Mouse (Mus musculus): Measurements from ENCODE around the gene Vsig2. TPM values are rescaled to one million over a fixed set of nuclear protein-coding genes. Genes with fewer than 3 reads are reported as not detected.

The Vsig2 gene
- 4.8 and 5.8 TPM in 2 replicates for total RNA-seq (2021)
- long read RNA-seq = 0 reads

GRCm38 (mm10) chr9:37539170-37540025 lies at the start of gene Vsig2:
Vsig2 (plus strand) TSS chr9:37539255.
- DNase-seq = no peak

- peak; percentile 41 for DNase-seq
These were observed 49.5 kb upstream of the Vsig2 start for GRCm38 (mm10) chr9:37489446-37490120.

DNA sequence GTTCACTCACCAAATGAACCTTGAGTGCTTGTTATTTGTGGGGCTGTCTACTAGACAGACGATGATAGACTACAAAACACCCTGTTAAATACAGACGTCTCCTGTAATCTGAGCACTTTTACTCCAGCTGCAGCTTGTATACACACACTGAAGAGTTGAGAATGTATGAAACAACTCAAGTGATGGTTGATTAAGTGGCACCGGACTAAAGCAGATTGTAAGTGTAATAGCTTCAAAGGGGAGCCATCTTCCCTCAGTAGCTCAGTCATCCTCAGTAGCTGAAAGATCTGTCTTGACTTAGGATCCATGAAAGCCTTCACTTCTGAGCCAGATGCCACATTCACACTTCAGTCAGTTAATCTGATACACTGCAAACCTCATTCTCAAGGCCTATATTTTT lies 43.3 kb upstream of the Vsig2 start:
- DNase-seq = no peak

DNA sequence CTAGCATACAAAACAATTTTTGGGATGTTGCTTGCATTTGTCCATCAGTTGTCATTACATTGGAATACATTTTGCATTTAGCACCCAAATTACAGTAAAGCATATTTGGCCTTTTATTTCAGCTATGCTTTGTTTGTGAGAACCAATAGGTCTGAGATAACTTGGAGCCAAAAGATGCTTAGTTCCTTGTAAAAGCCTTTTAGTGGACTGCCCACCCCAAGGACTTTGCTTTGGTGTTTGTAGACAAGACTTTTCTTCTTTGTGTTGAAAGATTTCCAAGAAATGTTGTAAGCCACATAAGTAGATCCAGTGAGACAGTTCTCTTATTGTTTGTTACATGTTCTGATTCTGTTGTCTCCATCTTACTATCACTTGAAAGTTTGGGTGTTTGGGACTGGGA lies 42.7 kb upstream of the Vsig2 start:
- no peak for DNase-seq

GRCm38 (mm10) chr9:37500201-37500600 lies 38.9 kb upstream of the Vsig2 start:
- DNase-seq = no peak

DNA sequence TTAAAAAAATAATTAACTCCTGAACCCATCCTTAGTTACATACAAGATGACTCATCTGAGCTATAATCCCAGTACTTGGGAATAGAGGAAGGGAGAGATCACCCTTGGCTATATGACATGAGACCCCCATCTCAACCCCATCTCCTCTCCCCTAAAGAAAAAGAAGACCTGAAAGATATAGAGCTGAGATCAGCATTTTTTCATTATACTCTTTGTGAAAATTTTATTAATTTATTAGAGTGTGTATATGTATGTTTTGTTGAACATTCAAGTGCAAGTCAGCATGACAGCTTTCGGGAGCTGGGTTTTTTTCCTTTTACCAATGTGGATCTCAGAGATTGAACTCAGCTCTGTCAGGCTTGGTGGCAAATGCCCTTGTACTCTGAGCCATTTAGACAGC lies 37.9 kb upstream of the Vsig2 start:
- DNase-seq = no peak

DNA sequence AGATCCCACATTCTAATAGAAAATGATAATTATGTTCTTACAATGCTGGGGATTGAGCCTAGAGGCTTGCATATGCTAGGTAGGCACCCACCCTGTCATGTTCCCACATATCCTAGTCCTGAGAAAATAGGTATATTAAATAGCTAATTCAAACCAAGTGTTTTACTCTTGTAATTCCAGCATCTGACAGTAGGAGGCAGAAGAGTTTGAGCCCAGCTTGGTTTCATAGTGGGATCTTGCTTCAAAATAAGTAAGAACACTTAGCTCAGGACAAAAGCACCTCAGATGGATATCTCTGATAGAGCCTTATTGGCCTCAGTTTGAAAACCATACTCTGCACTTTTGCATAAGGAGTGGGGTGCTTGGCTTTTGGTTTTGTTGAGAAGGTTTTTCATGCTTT lies 34.7 kb upstream of the Vsig2 start:
- no peak for DNase-seq

DNA sequence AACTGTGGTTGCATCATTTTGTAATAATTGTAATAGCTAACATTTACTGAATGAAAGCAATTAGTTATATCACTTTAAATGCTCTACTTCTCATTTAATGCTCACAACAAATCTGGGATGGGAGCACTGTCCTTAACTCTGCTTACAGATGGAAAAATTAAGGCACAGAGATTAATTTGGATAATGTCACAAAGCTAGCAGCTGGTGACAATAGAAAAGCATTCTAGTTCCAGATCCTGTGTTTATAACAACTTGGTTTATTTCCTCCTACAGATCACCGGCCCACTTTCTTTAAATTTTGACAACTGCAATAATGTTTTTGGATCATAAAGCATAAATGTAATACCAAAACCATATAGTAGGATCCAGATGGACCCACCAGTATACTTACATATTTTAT lies 33.0 kb upstream of the Vsig2 start:
- no peak for DNase-seq

GRCm38 (mm10) chr9:37512097-37512496 lies 27.0 kb upstream of the Vsig2 start:
- no peak for DNase-seq

DNA sequence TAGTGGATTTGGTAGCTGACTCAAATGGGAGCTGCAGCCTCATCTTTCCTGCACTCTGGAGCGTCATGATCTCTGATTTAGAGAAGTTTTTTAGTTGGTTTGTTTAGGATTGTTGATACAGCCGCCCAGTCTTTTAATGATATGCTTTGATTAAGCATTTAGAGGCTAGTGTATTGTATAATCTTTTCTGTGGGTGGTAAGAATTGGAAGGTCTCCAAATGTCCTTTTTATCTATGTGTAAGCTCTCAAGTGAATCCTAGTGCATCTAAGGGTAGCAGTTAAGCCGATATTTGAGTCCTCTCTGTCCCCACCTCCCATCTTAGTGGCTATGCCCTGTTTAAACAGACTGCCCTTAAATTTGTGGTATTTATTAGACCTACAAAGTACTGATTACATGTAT lies 24.6 kb upstream of the Vsig2 start:
- DNase-seq = no peak

DNA sequence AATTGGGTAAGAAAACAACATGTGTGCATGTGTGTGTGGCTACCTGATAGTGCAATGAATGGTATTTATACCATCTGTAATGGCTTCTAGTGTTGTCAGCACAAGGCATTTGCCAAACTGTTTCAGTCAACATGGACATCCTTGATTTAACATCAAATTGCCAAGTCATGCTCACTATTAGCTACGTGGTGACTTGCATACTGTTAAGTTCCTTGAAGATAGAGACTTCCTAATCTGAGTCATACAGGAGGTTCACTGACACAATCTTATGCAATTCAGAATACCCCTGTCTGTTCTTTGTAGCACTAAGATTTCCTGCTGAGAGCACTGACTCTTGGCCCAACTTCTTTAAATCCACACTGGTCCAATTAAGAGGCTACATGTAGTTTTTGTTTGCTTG lies 21.6 kb upstream of the Vsig2 start:
- no peak for DNase-seq

- DNase-seq = no peak
These were observed 20.1 kb upstream of the Vsig2 start for GRCm38 (mm10) chr9:37518991-37519390.

DNA sequence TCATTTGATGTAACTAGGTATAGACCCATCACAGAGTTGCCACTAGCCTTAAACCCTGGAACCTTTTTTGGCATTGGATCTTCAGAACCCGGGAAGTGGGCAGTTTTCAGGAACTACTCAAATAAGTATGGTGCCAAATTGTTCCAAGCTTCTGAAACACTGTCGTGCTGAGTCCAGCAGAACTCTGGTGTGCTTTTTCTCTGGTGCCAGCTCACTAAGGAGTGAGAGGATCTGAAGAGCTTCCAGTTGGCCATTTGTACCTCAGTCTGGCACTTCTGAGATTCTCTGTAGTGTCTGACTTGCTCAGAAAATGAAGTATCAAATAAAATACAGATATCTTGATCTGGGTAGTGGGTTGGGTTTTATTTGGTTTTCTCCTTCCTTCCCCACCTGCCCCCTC lies 19.1 kb upstream of the Vsig2 start:
- no peak for DNase-seq

GRCm38 (mm10) chr9:37525461-37525860 lies 13.6 kb upstream of the Vsig2 start:
- DNase-seq = no peak

DNA sequence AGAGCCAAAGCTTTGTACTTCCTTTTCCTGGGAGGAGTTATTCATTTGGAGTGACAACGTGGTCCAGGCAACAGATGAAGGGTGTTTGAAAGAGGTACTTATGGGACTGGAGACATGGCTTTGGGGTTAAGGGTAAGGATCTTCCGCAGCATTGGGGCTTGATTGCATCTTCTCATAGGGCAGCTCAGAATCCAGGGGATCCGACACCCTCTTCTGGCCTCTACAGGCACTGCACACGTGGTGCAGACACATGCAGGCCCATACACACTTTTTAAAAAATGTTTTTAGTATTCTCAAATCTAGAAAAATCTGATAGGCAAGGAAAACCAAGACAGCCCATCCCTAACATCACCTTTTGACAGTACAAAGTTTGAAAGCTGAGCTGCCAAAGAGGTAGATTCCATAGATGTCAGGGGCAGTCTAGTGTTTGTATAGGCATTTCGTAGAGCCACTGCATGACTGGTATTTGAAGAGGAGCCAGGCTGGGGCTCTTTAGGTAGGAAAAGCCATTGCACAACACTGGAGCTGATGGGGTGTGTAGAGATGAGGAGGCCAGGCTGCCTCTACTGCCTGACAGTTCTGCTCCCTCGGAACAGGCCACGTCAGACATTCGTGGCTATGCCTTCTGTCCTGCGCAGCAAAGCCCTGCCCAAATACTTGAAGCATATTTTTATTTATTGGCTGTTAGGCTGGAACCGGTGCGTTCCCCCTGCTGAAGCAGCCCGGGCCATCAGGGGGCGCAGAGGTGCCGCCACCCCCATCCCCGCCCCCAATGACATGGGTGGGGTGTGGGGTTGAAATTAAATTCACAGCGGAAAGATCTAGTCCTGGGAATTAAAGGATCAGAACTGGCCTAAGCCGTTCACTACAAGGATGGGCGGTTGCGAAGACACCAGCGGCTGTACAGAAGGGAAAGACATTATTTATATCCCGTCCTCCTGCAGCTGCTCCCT lies 12.3 kb upstream of the Vsig2 start:
- no peak for DNase-seq

DNA sequence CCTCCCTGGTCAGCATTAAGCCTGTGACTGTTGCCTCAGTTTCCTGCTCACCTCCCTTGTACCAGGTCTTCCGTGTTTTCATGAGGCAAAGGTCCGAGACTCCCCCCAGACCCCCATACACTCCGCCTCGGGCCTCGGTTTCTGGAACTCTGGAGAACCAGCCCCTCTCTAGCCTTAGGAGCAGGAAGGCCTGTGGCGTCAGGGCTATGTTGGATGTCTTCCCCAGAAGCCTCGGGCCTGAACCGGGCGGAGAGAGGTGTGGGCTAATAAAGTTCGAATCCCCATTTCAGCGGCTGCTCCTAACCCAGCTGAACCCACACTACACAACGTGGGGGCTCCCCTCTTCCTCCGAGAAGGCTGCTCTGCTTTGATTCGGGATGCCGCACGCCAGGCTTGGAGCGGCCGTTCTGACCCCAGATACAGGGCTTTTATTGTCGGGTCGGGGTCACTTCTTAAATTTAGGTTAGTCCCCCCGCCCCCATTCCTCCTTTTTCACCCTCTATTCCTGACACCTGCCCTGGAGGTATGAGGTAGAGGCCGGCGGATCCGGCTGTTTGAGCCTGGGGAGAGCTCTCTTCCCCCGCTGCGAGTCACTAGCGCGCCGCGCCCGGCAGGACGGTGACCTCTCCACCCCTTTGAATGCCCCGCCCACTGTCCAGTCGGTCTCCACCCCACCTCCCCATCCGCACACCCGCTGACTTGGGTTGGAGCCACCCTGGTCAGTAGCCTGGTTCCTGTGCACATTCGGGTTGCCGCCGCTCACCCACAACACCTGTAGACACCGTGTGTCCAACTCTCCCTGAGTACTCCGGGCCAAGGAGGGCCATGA lies 11.4 kb upstream of the Vsig2 start, which contains the start of gene Esam:
TSS of gene Esam (plus strand) at position 683 of the 829 bp plus-strand sequence.
- peak; percentile 77 for DNase-seq

GRCm38 (mm10) chr9:37528225-37528970 lies 10.7 kb upstream of the Vsig2 start:
- DNase-seq = no peak

DNA sequence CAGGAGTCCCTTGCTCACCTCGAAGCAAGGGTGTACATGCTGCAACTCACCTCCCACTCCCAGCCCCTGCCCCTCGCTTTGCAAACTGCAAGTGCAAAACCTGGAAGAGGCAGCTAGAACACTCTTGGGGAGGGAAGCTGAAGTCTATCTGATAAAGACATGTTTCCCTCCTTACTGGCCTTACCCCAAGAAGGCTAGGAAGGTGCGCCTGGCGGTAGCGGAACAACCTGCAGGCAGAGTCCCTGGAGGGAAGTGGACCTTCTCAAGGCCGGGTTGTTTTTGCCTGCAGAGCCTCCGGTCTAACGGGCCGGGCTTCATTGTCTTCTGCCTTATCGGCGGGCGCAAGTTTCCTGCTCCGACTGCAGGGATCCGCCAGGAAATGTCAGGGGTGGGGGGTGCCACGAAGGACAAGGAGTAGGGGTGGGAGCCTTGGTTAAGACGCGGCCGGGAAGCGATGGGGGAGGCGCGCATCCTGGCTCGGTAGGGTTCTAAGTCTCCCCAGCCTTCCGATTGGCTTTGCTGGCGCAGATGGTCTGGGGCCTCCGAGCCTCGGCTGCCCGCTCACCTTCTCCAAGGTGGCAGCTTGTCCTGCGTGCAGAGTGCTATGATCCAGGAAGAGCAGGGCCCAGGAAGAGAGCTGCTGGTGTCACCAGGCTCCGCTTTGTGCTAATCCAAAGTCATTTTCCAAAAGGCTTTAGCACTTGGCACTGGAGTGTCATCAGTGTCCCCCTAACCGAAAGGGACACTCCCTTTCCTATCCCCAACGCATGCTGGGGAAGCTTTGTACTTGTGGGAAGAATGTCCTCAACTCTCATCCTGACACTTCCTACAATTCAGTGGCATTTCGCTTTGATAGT lies 8.8 kb upstream of the Vsig2 start:
- DNase-seq = peak; percentile 64

- DNase-seq = peak; percentile 55
These were observed 8.0 kb upstream of the Vsig2 start for GRCm38 (mm10) chr9:37530888-37531705.

All from adrenal gland, postnatal 25 days (tissue).